In the genomic region with DNA sequence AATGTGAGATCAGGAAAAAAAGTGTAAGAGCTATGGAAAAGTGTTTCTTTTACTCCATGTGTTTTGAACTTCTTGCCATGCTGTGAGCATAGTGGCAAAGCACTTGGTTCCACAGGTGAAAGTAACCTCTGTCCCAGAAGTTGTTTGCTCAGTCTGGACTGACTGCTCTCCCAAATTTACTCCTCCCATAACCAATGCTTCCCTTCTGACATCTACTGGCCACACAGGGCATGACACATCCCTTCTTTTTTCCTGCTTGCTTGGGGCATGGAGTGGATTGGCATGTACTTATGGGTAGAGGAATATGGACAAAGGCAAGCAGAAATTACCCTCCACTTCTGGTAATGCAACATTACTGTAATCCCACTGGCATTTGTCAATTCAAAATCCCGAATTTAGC, we compare ENCODE assay signal across 9 mouse cellular contexts. TPM values are rescaled to one million over a fixed set of nuclear protein-coding genes. Genes with fewer than 3 reads are reported as not detected.
DNase-seq lines count a peak whose midpoint lies in the region; ATAC-seq lines count a peak whose summit lies in the region.
"Had no signal": no experiment of that assay in that cellular context is flagged by ENCODE, and none has a peak within 500 bp of the region (broad histone marks: within the 10 kb centered on the region; RNA-seq: fewer than 3 reads in every experiment).

No protein-coding gene starts in this region.

- 4% methylated on average over 1 of the region's 1 CpGs for WGBS in forebrain, embryonic 14.5 days
- 0% methylated on average over 1 of the region's 1 CpGs for WGBS in forebrain, embryonic 12.5 days
- WGBS in intestine, embryonic 14.5 days, result 11% methylated on average over 1 of the region's 1 CpGs

- no peaks in the 10 kb centered on the region for H3K9me3 ChIP-seq in forebrain, embryonic 14.5 days (replicated peaks; ENCODE audit: control insufficient read depth, low read length)
- H3K9me3 ChIP-seq in forebrain, embryonic 12.5 days, result no peaks in the 10 kb centered on the region
- H3K9me3 ChIP-seq in intestine, embryonic 14.5 days (ENCODE audit: control insufficient read depth, low read length), result no peaks in the 10 kb centered on the region
- H3K9me3 ChIP-seq: hindbrain, embryonic 15.5 days had no signal

- ATAC-seq in forebrain, embryonic 14.5 days, result no peak
- no peak for ATAC-seq in forebrain, embryonic 12.5 days (ENCODE audit: low FRiP score)
- ATAC-seq in intestine, embryonic 14.5 days (replicated peaks; ENCODE audit: low FRiP score, low TSS enrichment, low read depth), result no peak

- no peak overlapping the region for H3K4me2 ChIP-seq in forebrain, embryonic 14.5 days (ENCODE audit: low read length)
- no peak overlapping the region for H3K4me2 ChIP-seq in forebrain, embryonic 12.5 days
- no peak overlapping the region for H3K4me2 ChIP-seq in intestine, embryonic 14.5 days (ENCODE audit: low read length)
- H3K4me2 ChIP-seq: hindbrain, embryonic 15.5 days had no signal

- H3K4me3 ChIP-seq in forebrain, embryonic 14.5 days (ENCODE audit: low read depth, low read length), result no peak overlapping the region
- no peak overlapping the region for H3K4me3 ChIP-seq in forebrain, embryonic 12.5 days (replicated peaks)
- no peak overlapping the region for H3K4me3 ChIP-seq in intestine, embryonic 14.5 days (ENCODE audit: low read depth, low read length)
- H3K4me3 ChIP-seq: hindbrain, embryonic 15.5 days had no signal

- DNase-seq in forebrain, embryonic 14.5 days (ENCODE audit: low spot score), result peak; percentile 8
- peak; percentile 11 for DNase-seq in 3134 (ENCODE audit: extremely low read depth, insufficient read length, low spot score)
- peak; percentile 65 for DNase-seq in adrenal gland, postnatal 14 days
- peak; percentile 54 for DNase-seq in intestine, embryonic 14.5 days (ENCODE audit: low spot score)
- DNase-seq in lung, adult 18-20 months, result peak; percentile 72 to 77
- peak; percentile 53 for DNase-seq in thymus, postnatal 4 days
- DNase-seq in spleen, postnatal 10 days (ENCODE audit: low spot score in 2 of 2), result no peak

- no peaks in the 10 kb centered on the region for H3K4me1 ChIP-seq in forebrain, embryonic 14.5 days (ENCODE audit: control insufficient read depth, insufficient read depth, low read length)
- H3K4me1 ChIP-seq in forebrain, embryonic 12.5 days, result no peaks in the 10 kb centered on the region
- no peaks in the 10 kb centered on the region for H3K4me1 ChIP-seq in intestine, embryonic 14.5 days (replicated peaks; ENCODE audit: control insufficient read depth, insufficient read depth, low read length)
- H3K4me1 ChIP-seq: hindbrain, embryonic 15.5 days had no signal

- no peak overlapping the region for H3K9ac ChIP-seq in forebrain, embryonic 14.5 days (ENCODE audit: low read length)
- H3K9ac ChIP-seq in forebrain, embryonic 12.5 days, result no peak overlapping the region
- H3K9ac ChIP-seq in intestine, embryonic 14.5 days (ENCODE audit: low read length), result no peak overlapping the region
- H3K9ac ChIP-seq: hindbrain, embryonic 15.5 days had no signal

- no peaks in the 10 kb centered on the region for H3K36me3 ChIP-seq in forebrain, embryonic 14.5 days (ENCODE audit: control insufficient read depth, insufficient read depth, low read length)
- no peaks in the 10 kb centered on the region for H3K36me3 ChIP-seq in forebrain, embryonic 12.5 days (replicated peaks)
- no peaks in the 10 kb centered on the region for H3K36me3 ChIP-seq in intestine, embryonic 14.5 days (ENCODE audit: control insufficient read depth, insufficient read depth, low read length)
- H3K36me3 ChIP-seq: hindbrain, embryonic 15.5 days had no signal

- no peaks in the 10 kb centered on the region for H3K27me3 ChIP-seq in forebrain, embryonic 14.5 days (replicated peaks; ENCODE audit: control insufficient read depth, insufficient read depth, low read length)
- no peaks in the 10 kb centered on the region for H3K27me3 ChIP-seq in forebrain, embryonic 12.5 days
- no peaks in the 10 kb centered on the region for H3K27me3 ChIP-seq in intestine, embryonic 14.5 days (replicated peaks; ENCODE audit: control insufficient read depth, insufficient read depth, low read length)
- H3K27me3 ChIP-seq: hindbrain, embryonic 15.5 days had no signal

- no peak overlapping the region for H3K27ac ChIP-seq in forebrain, embryonic 14.5 days (ENCODE audit: low read depth, low read length)
- no peak overlapping the region for H3K27ac ChIP-seq in forebrain, embryonic 12.5 days
- no peak overlapping the region for H3K27ac ChIP-seq in intestine, embryonic 14.5 days (ENCODE audit: low read depth)
- H3K27ac ChIP-seq: hindbrain, embryonic 15.5 days had no signal

RNA-seq across cellular contexts. Expression of gene Ppp2r3d, which starts 20.1 kb away (rescaled TPM):
- polyA plus RNA-seq in forebrain, embryonic 14.5 days (2014; fragmentation: Nextera tagmentation; extraction: Ambion mirVana), result 109 and 139 TPM in 2 replicates
- polyA plus RNA-seq in forebrain, embryonic 12.5 days (2016; fragmentation: Nextera tagmentation; extraction: Ambion mirVana), result 160 and 163 TPM in 2 replicates
- 89.6 and 104 TPM in 2 replicates for total RNA-seq in adrenal gland, postnatal 14 days (2021)
- 138 and 148 TPM in 2 replicates for polyA plus RNA-seq in intestine, embryonic 14.5 days (2014; fragmentation: Nextera tagmentation; extraction: Ambion mirVana)

RNA-seq across cellular contexts. Expression of gene Gm21836, which starts 37.0 kb away (rescaled TPM):
- polyA plus RNA-seq in forebrain, embryonic 14.5 days (2014; fragmentation: Nextera tagmentation; extraction: Ambion mirVana), result not detected in 2 replicates
- not detected in 2 replicates for polyA plus RNA-seq in forebrain, embryonic 12.5 days (2016; fragmentation: Nextera tagmentation; extraction: Ambion mirVana)
- total RNA-seq in adrenal gland, postnatal 14 days (2021), result not detected in 2 replicates
- not detected in 2 replicates for polyA plus RNA-seq in intestine, embryonic 14.5 days (2014; fragmentation: Nextera tagmentation; extraction: Ambion mirVana)
- polyA plus RNA-seq: hindbrain, embryonic 15.5 days had no signal

Comparison
In these comparisons a context has a peak if more than half of its experiments do, and no peak if none do; other contexts are left out.
1. DNase-seq: peak in forebrain, embryonic 14.5 days (single experiment), 3134 (single experiment), adrenal gland, postnatal 14 days (single experiment), intestine, embryonic 14.5 days (single experiment), lung, adult 18-20 months (2 of 2) and thymus, postnatal 4 days (single experiment); none in spleen, postnatal 10 days (0 of 2).